Mouse (Mus musculus): ENCODE data around the gene Klf7. TPM values are rescaled to one million over a fixed set of nuclear protein-coding genes. Genes with fewer than 3 reads are reported as not detected.

Klf7 gene
- total RNA-seq, 2 experiments from 2014 or later: 3.0 to 3.7 TPM

DNA sequence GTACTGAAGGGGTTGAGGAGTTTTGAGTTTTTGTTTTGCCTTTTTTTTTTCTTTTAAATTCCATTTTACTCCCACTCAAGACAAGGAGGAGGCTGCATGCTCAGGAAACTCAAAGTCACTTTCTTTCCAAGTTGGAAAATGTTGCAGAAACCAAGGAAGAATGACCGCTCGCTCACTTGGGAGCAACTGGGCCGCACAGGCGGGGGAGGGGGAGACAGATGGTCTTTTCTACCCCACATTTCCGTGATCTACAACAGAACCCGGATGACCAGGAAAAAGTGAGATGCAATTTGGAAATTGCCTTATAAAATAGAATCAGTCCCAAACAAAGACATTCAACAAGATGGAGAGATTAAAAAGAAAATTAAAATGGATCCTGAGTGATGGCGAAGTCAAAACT lies 14.6 kb downstream of the Klf7 start:
- ATAC-seq (replicated peaks; ENCODE audit: low FRiP score, low TSS enrichment, poor library complexity, severe bottlenecking): no peak

DNA sequence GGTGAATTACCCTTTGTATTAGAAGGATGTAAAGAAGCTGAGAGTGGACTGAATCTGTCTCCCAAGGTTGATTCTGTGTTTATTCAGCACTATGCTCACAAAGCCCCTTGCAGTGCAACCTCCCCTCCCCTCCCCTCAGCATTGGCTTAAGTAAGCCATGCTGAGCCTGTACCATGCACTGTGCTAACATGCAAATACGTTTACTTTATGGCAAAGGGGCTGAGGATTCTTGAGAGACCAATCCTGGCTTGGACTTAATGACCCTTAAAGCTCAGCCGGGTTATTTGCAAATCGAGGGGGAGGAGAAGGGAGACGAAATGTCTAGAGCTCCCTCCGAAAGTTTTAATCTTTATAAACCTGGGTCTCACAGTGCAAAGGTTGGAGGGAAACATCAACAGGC lies 16.0 kb downstream of the Klf7 start:
- ATAC-seq (replicated peaks; ENCODE audit: low FRiP score, low TSS enrichment, poor library complexity, severe bottlenecking): no peak

DNA sequence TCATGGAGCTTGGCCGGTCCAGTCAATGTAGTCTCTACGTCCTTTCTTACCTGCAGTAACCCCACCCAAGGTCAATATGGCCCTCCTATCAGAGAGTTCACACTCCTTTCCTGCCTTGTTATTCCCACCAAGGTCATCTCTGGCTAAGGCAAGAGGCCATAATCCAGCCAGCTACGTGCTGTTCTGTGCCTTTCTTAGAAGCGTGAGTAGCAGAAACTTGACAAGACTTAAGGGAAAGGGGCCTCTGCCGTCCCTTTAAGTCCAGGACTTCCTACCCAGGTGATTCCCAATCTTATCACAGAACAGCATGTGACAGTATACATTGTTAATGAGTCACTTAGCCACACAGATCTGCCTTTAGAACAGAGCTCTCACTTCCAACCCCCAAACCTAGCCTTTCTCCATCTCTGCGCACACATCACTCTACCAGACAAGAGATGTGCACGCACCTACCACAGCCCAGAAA lies 16.9 kb downstream of the Klf7 start:
- no peak for ATAC-seq (replicated peaks; ENCODE audit: low FRiP score, low TSS enrichment, poor library complexity, severe bottlenecking)

DNA sequence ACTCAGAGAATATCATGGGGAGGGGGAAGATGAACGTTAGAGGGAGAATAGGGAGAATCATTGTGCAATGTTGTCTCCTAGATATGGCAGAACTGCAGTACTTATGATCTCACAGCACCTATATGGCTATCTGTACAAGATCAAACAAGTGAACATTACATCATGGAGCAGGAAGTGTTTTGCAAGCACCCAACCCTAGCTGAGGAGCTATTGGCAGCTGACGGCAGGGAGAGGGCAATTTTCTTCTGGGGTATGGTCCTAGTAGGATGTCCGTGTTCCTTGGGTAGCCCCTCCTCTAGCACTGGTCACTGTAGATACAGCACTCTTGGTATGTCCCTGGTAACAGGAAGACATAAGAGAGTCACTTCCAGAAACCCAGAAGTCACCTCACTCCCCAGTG lies 17.4 kb downstream of the Klf7 start:
- no peak for ATAC-seq (replicated peaks; ENCODE audit: low FRiP score, low TSS enrichment, poor library complexity, severe bottlenecking)

DNA sequence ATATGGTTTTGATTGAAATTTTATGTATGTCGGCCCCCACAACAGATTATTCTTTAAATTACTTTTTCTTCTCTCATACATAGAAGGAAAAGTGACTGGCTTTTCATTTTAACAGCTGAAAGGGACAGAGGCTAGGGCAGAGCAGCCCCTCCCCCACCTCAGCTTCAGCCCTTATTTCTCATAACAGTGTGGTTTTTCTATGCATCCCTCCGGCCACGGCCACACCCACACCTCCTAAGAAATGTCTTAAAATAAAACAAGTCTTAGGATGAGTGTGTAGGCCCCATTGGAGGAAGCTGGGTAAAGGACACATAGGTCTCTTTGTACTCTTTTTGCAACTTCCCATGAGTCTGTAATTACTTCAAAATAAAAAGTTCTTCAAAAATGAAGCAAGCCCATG lies 20.8 kb downstream of the Klf7 start:
- ATAC-seq (replicated peaks; ENCODE audit: low FRiP score, low TSS enrichment, poor library complexity, severe bottlenecking): no peak

DNA sequence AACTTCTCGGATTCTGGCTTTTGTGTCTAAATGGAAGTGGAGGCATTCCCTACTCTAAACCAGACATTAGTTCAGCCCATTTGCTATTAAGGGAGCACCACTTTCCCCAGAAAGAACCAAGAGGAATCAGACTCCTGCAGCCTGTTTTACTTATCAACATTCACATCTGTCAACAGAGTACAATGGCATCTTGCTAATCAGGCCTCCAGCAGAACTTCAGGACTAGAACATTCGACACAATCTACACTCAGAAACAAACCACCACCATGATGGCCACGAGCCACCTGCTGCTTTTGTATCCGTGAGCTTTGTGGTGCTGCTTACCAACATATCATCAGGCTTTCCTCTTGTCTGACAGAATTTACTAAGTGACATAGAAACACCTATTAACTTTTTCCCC lies 23.3 kb downstream of the Klf7 start:
- peak; percentile 92 for ATAC-seq (replicated peaks; ENCODE audit: low FRiP score, low TSS enrichment, poor library complexity, severe bottlenecking)

DNA sequence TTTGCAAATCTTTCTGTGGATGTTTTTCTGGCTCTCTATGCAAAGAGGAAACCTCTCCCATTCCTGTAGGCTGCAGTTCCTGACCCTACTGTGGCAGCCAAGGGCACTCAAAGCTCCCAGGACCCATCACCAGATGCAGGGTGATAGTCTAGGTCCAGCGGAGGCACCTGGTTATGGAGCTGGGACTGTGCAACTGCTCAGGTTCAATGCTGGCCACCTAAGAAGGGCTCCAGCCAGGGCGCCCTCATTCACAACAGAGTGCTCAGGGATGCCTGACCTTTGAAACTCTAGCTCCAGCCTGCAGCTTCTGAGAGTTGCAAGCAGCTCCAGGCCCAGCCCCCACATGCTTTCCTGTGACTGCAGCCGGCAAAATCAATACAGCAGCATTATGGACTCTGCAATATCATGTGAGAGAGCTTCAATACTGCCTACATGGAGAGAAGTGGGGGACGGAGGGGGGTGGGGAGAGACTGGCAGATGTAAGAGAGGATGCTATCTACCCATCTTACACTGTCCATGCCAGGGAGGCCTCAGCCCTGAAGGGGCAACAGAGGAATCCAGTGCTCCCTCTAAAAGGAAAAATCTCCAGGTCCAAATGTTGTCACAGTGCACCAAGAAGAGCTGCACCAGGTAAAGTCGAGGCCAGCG lies 24.3 kb downstream of the Klf7 start:
- ATAC-seq (replicated peaks; ENCODE audit: low FRiP score, low TSS enrichment, poor library complexity, severe bottlenecking): no peak

DNA sequence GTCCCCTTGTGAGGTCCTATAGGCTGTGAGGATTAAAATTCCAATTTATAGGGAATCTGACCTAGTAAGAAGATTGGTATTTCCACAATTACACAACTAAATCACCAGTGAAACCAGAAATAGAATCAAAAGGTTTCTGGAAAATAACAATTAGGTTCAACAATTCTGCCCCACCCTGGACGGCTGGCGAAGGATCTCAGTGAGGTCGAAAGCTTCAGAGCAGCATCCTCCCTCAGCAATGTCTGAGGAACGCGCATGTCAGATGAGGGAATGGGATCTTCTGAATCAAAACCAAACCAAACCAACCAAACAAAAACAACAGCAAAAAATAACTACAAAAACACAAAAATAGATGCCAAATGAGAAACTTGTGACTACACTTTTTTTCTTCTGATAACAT lies 29.1 kb downstream of the Klf7 start:
- ATAC-seq (replicated peaks; ENCODE audit: low FRiP score, low TSS enrichment, poor library complexity, severe bottlenecking): no peak

DNA sequence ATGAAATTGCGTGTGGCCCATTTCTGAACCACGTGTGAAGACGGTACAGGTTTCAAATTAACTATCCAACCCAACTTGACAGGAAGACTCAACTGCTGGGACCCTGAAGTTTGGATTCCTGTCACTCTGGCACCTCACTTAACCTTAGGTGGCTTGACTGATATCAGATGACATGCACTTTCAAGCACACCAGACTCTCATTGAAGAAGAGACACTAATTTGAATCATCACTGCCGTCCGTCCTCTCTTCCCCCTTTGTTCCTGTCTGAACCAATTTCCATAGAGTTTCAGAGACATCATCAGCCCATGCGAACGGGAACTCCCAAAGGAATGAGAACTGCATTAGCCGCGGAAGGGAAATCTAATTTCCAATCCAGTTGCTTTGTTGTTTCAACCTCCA lies 30.5 kb downstream of the Klf7 start:
- no peak for ATAC-seq (replicated peaks; ENCODE audit: low FRiP score, low TSS enrichment, poor library complexity, severe bottlenecking)

DNA sequence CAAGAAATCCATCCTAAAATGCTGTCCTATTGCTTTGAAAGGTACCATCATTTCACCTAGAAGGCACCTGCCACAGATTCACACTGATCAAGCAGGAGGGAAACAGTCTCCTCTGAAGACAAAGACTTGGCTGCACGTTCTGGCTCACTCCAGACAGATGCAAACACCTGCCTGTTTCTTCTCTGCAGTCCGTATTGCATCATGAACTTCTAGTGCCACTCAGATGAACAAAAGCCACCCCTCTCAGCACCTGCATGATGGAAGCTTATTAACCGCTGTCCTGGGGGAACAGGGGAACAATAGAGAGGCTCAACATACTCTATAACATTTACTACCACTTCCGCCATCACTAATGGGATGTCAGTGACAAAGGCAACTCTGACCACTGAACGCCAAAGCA lies 31.5 kb downstream of the Klf7 start:
- ATAC-seq (replicated peaks; ENCODE audit: low FRiP score, low TSS enrichment, poor library complexity, severe bottlenecking): no peak

DNA sequence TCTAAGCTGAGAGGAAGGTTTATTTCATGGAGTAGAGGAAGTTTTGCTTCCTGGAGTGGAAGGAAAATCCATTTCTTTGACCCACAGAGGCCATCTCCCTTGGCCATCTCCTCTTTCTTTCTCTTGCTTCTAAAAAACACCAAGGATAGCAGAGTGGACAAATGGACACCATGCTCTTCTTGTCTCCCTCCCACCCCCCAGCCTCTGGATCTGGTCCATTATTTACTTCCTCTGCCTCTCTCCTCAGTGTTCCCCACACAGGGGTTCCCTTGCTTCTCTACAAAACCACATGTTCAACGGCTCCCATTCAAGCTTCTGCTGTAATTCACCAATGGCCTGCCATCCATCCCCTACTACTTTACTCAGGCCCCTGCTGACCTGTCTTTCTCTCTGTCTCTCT lies 32.4 kb downstream of the Klf7 start:
- ATAC-seq (replicated peaks; ENCODE audit: low FRiP score, low TSS enrichment, poor library complexity, severe bottlenecking): no peak

DNA sequence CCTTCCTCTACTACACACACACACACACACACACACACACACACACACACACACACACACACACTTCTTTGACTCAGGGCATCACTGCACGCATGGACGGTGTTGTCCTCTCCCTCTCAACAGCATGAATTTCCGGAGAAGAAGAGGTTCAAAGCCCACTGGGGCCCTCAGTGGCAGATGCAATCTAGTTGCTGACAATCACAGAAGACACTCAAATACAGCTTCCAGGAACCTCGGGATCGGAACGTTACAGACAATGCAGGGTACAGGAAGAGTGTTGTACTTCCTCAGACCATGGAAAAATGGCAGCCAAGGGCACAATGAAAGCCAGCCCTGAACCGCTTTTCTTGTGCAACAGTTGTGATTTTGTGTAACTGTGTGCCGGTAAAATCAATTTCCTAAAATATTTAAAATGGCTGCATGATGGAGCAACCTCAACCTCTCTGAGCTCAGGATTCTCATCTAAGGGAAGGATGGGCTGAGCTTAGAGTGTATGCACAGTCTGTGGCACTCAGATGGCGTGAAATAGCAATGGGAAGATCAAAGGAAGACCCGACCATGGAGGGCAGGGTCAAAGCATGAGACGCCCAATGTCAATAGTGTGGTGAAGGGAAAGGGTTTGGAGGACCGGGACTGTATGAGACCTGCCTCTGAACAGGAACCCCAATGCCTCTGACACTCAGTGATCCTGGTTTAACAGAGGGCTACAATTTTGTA lies 33.3 kb downstream of the Klf7 start:
- ATAC-seq (replicated peaks; ENCODE audit: low FRiP score, low TSS enrichment, poor library complexity, severe bottlenecking): no peak

DNA sequence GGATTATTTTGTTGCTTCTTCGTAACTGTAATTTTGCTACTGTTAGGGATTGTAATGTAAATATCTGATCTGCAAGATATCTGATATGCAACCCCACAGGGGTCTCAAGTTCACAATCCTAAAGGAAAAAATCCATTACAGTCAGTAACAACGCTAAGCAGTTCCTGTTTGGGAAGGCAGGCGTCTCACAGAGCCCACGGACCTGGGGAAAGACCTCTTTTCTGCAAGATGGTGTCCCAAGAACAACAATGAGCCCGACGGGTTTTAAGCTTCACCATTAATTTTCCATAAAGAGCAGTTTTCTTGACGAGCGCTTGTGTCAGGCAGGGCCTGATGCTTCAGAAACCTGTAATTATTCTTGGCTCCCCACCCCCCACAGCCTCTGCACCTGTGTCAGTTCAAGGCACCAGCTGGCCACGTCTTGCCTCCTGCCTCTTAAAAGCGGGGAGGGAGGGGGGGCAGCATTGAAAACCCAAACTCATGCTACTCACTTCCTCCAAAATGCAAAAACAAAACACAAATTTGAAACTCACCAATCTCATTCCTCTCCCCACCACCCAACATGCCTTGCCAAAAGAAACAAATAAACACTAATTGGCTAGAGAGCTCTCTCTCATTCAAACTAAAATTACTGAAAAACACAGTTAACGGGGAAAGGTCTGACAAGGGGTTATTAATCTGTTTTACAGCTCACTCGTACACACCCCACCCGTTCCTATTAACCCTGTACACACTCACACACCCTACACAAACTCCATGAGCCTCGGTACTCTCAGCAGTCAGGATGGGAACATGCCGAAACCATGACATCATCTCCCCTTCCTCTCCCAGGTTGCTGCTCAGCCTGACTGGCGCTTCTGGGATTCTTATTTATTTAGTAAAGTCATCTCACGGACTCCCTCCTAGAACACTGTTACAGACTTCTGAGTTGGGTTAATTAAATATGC lies 34.2 kb downstream of the Klf7 start:
- ATAC-seq (replicated peaks; ENCODE audit: low FRiP score, low TSS enrichment, poor library complexity, severe bottlenecking): no peak

DNA sequence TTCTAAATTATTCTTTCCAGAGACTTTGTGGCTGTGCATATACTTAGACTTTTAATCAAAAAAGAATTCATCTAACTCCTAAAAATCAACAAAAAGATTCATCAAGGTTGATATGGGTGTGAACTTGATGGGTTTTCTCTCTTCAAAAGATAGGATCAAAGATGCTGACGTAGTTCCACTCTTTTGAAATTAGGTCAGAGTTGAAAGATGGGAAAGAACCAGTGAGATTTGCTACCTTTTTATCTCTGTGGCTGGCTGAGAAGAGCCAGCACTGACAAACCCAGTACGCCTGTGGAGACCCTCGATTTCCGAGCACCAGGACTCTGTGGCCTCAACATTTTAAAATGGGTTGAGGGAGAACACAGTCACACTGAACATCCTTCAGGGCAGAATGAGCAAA lies 36.2 kb downstream of the Klf7 start:
- no peak for ATAC-seq (replicated peaks; ENCODE audit: low FRiP score, low TSS enrichment, poor library complexity, severe bottlenecking)

DNA sequence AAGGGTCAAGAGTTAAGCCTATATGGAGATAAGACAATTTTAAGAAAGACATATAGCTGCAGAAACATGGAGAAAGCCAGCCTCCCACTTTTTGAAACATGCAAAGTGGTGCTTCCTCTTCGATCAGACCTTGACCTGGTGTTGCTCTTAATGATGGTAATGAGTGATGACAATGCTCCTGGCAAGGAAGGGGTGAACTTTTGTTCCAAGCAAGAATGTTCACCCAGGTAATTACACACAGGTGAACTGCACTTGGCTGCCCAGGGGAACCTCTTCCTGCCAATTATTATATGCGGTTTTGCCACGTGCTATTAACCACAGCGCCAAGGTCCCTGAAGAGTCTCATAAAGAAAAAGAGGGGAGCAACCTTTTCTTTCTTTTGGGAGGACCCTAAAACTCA lies 36.7 kb downstream of the Klf7 start:
- ATAC-seq (replicated peaks; ENCODE audit: low FRiP score, low TSS enrichment, poor library complexity, severe bottlenecking): no peak

DNA sequence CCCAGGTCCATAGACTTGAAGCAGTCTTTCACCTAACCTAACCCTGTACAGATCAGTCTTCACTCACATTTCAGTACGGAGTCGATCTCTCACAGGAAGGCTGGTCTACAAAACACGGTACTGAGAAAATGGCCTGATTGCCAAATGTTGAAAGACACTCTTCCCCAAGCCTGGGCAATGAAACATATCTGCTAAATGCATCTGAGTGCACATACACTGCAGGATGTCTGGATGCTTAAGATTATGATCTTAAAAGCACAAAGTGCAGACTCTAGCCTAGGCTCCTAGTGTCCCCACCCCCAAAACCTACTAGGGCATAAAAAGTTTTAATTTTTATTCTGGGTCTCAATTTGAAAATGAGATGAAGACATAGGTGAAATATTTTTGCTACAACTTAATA lies 37.4 kb downstream of the Klf7 start:
- peak; percentile 58 for ATAC-seq (replicated peaks; ENCODE audit: low FRiP score, low TSS enrichment, poor library complexity, severe bottlenecking)

DNA sequence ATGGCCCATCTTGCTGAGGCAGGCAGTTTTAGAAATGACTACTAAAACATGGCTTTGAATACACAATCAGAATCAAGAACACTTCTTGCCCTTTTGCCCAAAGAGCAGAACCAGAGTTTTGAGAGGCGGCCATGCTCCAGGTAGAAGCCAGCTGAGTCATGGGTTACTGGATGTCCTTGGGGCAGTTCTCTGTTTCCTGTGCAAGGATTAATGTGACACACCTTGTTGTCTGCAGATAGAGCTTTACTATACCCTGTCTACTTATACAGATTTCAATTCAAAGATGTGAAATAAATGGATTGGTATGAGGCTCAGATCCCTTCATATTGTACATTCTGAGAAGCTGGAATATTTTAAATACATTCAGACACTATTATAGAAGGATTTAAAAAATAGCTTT lies 40.3 kb downstream of the Klf7 start:
- no peak for ATAC-seq (replicated peaks; ENCODE audit: low FRiP score, low TSS enrichment, poor library complexity, severe bottlenecking)

DNA sequence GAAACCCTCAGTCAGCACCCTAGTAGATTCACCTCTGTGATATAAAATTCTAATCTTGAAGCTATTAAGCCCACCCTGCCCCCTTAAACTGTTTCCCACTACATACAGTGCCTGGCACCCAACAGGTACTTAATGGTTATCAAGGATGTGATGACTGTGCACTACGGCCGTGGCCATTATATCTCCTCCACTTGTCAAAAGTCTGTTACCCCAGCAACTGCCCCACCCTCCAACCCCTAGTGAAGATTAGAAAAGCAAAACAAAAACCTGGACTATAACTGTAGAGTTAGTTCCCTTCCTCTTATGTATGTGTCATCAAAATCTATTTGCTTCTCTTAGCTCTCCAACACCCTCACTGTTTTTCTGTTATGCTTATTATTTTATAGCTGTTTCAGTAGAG lies 40.9 kb downstream of the Klf7 start:
- ATAC-seq (replicated peaks; ENCODE audit: low FRiP score, low TSS enrichment, poor library complexity, severe bottlenecking): peak; percentile 76

DNA sequence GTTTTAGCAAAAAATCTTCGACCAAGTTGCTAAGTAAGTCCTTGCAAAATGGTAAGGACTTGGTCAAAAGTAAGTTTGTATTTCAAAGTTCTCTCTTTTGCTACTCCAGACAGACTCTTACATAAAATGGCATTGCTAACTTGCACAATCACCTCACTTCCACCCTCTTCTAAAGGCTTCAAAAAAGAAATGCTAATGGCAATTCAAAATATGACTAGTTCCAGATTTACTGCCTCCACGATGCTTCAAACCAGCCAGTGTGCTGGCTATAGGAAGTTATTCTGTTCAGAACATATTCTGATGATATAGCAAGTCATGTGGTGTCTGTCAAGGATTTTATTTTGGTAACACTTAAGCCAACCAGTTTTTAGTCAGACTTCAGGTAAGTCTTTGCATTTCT lies 41.8 kb downstream of the Klf7 start:
- no peak for ATAC-seq (replicated peaks; ENCODE audit: low FRiP score, low TSS enrichment, poor library complexity, severe bottlenecking)

DNA sequence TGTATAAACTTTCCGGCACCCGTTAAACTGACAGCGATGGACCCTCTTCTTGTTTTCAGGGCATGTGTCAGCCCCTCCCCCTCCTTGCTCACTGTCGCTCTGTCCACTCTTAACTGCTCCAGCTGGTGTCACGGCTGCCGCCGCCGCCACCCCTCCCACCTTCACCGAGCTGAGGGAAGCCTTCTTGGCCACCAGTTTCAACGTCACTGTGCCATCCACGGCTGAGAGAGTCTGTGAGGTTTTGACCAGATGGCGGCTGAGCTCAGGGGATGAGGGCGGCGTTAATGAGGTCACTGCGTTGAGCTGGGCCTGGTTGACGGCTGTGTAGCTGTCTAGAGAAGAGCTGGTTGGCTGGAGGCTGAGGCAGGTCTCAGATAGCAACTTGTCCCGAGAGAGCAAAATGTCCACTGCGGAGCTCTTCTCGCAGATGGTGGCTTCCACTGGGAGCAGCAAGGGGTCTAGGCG lies 43.3 kb downstream of the Klf7 start:
- ATAC-seq (replicated peaks; ENCODE audit: low FRiP score, low TSS enrichment, poor library complexity, severe bottlenecking): 0 out of 2 replicates have a peak, but pooled peaks have one; percentile 16
